Mouse (Mus musculus) right cerebral cortex, postnatal 10 days (tissue): ENCODE data around the gene Pxk.

Experiments used
- DNase-seq, 2 experiments: peaks; one replicate each; pipeline ENCODE4 v3.0.0; 2021; ENCODE audit warnings: low spot score in 2 of 2

Pxk gene

GRCm38 (mm10) chr14:8097978-8098686 is at the start of gene Pxk:
Gene Pxk (plus strand): TSS chr14:8098211.
- DNase-seq = peak; percentile 93 to 94

GRCm38 (mm10) chr14:8049334-8049733 is 48.7 kb upstream of the Pxk start:
- peak in 1 of 2 experiments; percentile 22 for DNase-seq

- DNase-seq = no peak
Observed at GRCm38 (mm10) chr14:8051869-8052268, 46.1 kb upstream of the Pxk start.

GRCm38 (mm10) chr14:8052661-8053060 is 45.4 kb upstream of the Pxk start:
- no peak for DNase-seq

GRCm38 (mm10) chr14:8054310-8055102 is 43.5 kb upstream of the Pxk start:
- DNase-seq = no peak

- no peak for DNase-seq
Observed at GRCm38 (mm10) chr14:8056076-8056475, 41.9 kb upstream of the Pxk start.

GRCm38 (mm10) chr14:8059938-8060337 is 38.1 kb upstream of the Pxk start:
- no peak for DNase-seq

- peak in 1 of 2 experiments; percentile 22 for DNase-seq
Observed at GRCm38 (mm10) chr14:8062076-8062475, 35.9 kb upstream of the Pxk start.

- DNase-seq = peak; percentile 65 to 77
Observed at GRCm38 (mm10) chr14:8062537-8063301, 35.3 kb upstream of the Pxk start.

GRCm38 (mm10) chr14:8063835-8064785 is 33.9 kb upstream of the Pxk start:
- peak in 1 of 2 experiments; percentile 32 for DNase-seq

- DNase-seq = peak; percentile 96
Observed at GRCm38 (mm10) chr14:8080165-8080679, 17.8 kb upstream of the Pxk start, which contains the start of gene Rpp14. Gene Rpp14 (plus strand): TSS chr14:8080367.

- no peak for DNase-seq
Observed at GRCm38 (mm10) chr14:8080718-8081117, 17.3 kb upstream of the Pxk start.

GRCm38 (mm10) chr14:8082949-8083348 is 15.1 kb upstream of the Pxk start:
- DNase-seq = no peak

GRCm38 (mm10) chr14:8089016-8089415 is 9.0 kb upstream of the Pxk start:
- no peak for DNase-seq

- no peak for DNase-seq
Observed at GRCm38 (mm10) chr14:8092573-8092972, 5.4 kb upstream of the Pxk start.

- DNase-seq = no peak
Observed at GRCm38 (mm10) chr14:8093427-8093826, 4.6 kb upstream of the Pxk start.

GRCm38 (mm10) chr14:8094931-8095561 is 3.0 kb upstream of the Pxk start:
- DNase-seq = no peak

- no peak for DNase-seq
Observed at GRCm38 (mm10) chr14:8095562-8095950, 2.5 kb upstream of the Pxk start.

GRCm38 (mm10) chr14:8098687-8098995 is 630 bp downstream of the Pxk start:
- DNase-seq = no peak

GRCm38 (mm10) chr14:8099561-8100021 is 1.6 kb downstream of the Pxk start:
- no peak for DNase-seq
